Mouse (Mus musculus) stomach, postnatal 0 days (tissue): Measurements from ENCODE around the gene Pla2g12b. TPM values are rescaled to one million over a fixed set of nuclear protein-coding genes. Genes with fewer than 3 reads are reported as not detected.
"Not testable (repeated sequence)": the region's sequence is repeated elsewhere in the genome, so short reads cannot be mapped to it uniquely, and the experiment has no call there.

Experiments used
- ATAC-seq: fragments of 200-750 bp; cut with Nextera tagmentation; 2 replicates; pipeline ENCODE4 v1.8.0; 2017; ENCODE audit not compliant: low FRiP score, low TSS enrichment
- DNase-seq: peaks from one replicate; pipeline ENCODE4 v3.0.0-alpha.2; 2016; ENCODE audit warnings: low spot score
- H3K27ac ChIP-seq: fragments of 300-500 bp; sonication (generic); replicated peaks from 2 replicates; pipeline ENCODE4 v1.5.1; 2014; ENCODE audit warnings: mild to moderate bottlenecking, control low read depth
- H3K27me3 ChIP-seq: fragments of 300-500 bp; sonication (generic); 2 replicates; pipeline ENCODE4 v1.6.1; 2014; ENCODE audit warnings: low read length; ENCODE audit not compliant: control insufficient read depth, insufficient read depth
- H3K36me3 ChIP-seq: fragments of 300-500 bp; sonication (generic); 2 replicates; pipeline ENCODE4 v1.6.1; 2014; ENCODE audit warnings: low read length, mixed read lengths; ENCODE audit not compliant: control insufficient read depth, insufficient read depth
- H3K4me1 ChIP-seq: fragments of 300-500 bp; sonication (generic); replicated peaks from 2 replicates; pipeline ENCODE4 v1.6.1; 2014; ENCODE audit warnings: antibody characterized with exemption; ENCODE audit not compliant: control insufficient read depth, insufficient read depth
- H3K4me2 ChIP-seq: fragments of 300-500 bp; sonication (generic); replicated peaks from 2 replicates; pipeline ENCODE4 v1.6.1; 2014; ENCODE audit warnings: low read depth, mild to moderate bottlenecking, control low read depth, moderate library complexity
- H3K4me3 ChIP-seq: fragments of 300-500 bp; sonication (generic); 2 replicates; pipeline ENCODE4 v1.5.1; 2014; ENCODE audit warnings: low read depth, low read length, control low read depth
- H3K9ac ChIP-seq: fragments of 300-500 bp; sonication (generic); 2 replicates; pipeline ENCODE4 v1.6.1; 2014; ENCODE audit warnings: mild to moderate bottlenecking, low read length, control low read depth, mixed read lengths
- H3K9me3 ChIP-seq: fragments of 300-500 bp; sonication (generic); 2 replicates; pipeline ENCODE4 v1.6.1; 2016; ENCODE audit warnings: low read length; ENCODE audit not compliant: control insufficient read depth
- CTCF ChIP-seq: IDR thresholded peaks from 2 replicates; pipeline ENCODE4 v1.5.1; 2016; ENCODE audit warnings: antibody characterized with exemption, low read depth, mild to moderate bottlenecking, moderate library complexity
- EP300 ChIP-seq: optimal IDR thresholded peaks from 2 replicates; pipeline ENCODE3; 2016; ENCODE audit warnings: antibody characterized with exemption
- WGBS: fragments of 180-500 bp; shearing (Covaris S2); extraction: QIAGEN DNeasy Blood & Tissue Kit; methylation state at CpG from one replicate; pipeline ENCODE4 v1.1.7; 2014; 5-methylcytosine and 5-hydroxymethylcytosine counted together
- polyA plus RNA-seq: library from polyadenylated mRNA; unstranded; fragments of >200 nt; fragmentation: Nextera tagmentation; extraction: Ambion mirVana; gene quantifications from 2 replicates; pipeline ENCODE4 v1.2.1, GENCODE M21; 2015

The Pla2g12b gene
- polyA plus RNA-seq, 1 experiment from 2014 or later, result 34.6 TPM

DNA sequence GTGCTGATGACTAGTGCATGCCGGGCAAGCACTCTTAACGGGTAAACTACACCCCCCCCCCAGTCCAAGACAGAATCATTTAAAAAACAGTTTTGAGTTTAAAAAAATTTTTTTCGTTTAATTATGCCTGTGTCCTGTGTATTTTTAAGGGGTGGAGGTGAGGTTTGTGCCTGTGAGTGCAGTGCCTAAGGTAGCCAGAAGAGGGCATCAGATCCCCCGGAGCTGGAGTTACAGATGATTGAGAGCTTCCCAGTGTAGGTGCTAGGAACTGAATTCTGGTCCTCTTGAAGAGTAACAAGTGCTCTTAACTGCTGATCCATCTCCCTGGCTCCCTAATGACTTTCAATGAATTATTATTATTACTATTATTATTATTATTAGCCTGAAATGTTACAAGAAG, 24.7 kb upstream of the Pla2g12b start:
- DNase-seq (no peak), ATAC-seq (no peak)
- Histone ChIP-seq H3K27ac (no peak overlapping the region), H3K9me3 (no peaks in the 10 kb centered on the region), H3K4me3 (no peak overlapping the region), H3K4me1 (no peaks in the 10 kb centered on the region), H3K9ac (no peak overlapping the region), H3K4me2 (no peak overlapping the region), H3K36me3 (no peaks in the 10 kb centered on the region), H3K27me3 (no peaks in the 10 kb centered on the region)
- no peak for TF ChIP-seq EP300
- TF ChIP-seq CTCF, result peak; percentile 39
- WGBS, result 90% methylated on average over 4 of the region's 4 CpGs

GRCm38 (mm10) chr10:59379927-59380326, 23.5 kb upstream of the Pla2g12b start:
- Histone ChIP-seq H3K4me3 (no peak overlapping the region), H3K9ac (no peak overlapping the region), H3K4me1 (no peaks in the 10 kb centered on the region), H3K9me3 (no peaks in the 10 kb centered on the region), H3K36me3 (no peaks in the 10 kb centered on the region), H3K4me2 (no peak overlapping the region), H3K27ac (no peak overlapping the region), H3K27me3 (no peaks in the 10 kb centered on the region)
- WGBS, result 28% methylated on average over 3 of the region's 3 CpGs
- DNase-seq, result no peak
- TF ChIP-seq EP300 (no peak), CTCF (no peak)
- ATAC-seq, result 0 out of 2 replicates have a peak, but pooled peaks have one; percentile 29

GRCm38 (mm10) chr10:59380411-59380821, 23.0 kb upstream of the Pla2g12b start:
- Histone ChIP-seq H3K27ac (no peak overlapping the region), H3K4me1 (no peaks in the 10 kb centered on the region), H3K9ac (no peak overlapping the region), H3K4me3 (no peak overlapping the region), H3K36me3 (no peaks in the 10 kb centered on the region), H3K27me3 (no peaks in the 10 kb centered on the region), H3K9me3 (no peaks in the 10 kb centered on the region), H3K4me2 (no peak overlapping the region)
- ATAC-seq (peak; percentile 75), DNase-seq (no peak)
- TF ChIP-seq CTCF (no peak), EP300 (no peak)
- WGBS, result 53% methylated on average over 2 of the region's 2 CpGs

- not testable (repeated sequence) for ATAC-seq, H3K27me3 ChIP-seq, H3K4me1 ChIP-seq, DNase-seq, H3K4me2 ChIP-seq, H3K9me3 ChIP-seq, H3K27ac ChIP-seq, H3K36me3 ChIP-seq, H3K4me3 ChIP-seq, H3K9ac ChIP-seq
- WGBS, result 79% methylated on average over 5 of the region's 10 CpGs
Measured at GRCm38 (mm10) chr10:59381563-59381962, 21.9 kb upstream of the Pla2g12b start.

- no peak for ATAC-seq
- Histone ChIP-seq H3K27ac (no peak overlapping the region), H3K9me3 (no peaks in the 10 kb centered on the region), H3K4me1 (no peaks in the 10 kb centered on the region), H3K4me3 (no peak overlapping the region), H3K9ac (no peak overlapping the region), H3K27me3 (no peaks in the 10 kb centered on the region), H3K36me3 (no peaks in the 10 kb centered on the region), H3K4me2 (no peak overlapping the region)
- TF ChIP-seq EP300 (no peak), CTCF (no peak)
- no peak for DNase-seq
- WGBS, result 90% methylated on average over 7 of the region's 8 CpGs
Measured at GRCm38 (mm10) chr10:59386951-59387350, 16.5 kb upstream of the Pla2g12b start.

GRCm38 (mm10) chr10:59389652-59390051, 13.8 kb upstream of the Pla2g12b start:
- Histone ChIP-seq H3K4me3 (no peak overlapping the region), H3K4me1 (no peaks in the 10 kb centered on the region), H3K27me3 (no peaks in the 10 kb centered on the region), H3K9me3 (no peaks in the 10 kb centered on the region), H3K4me2 (no peak overlapping the region), H3K27ac (no peak overlapping the region), H3K36me3 (no peaks in the 10 kb centered on the region), H3K9ac (no peak overlapping the region)
- 91% methylated on average over 3 of the region's 3 CpGs for WGBS
- no peak for DNase-seq
- TF ChIP-seq EP300 (no peak), CTCF (no peak)
- no peak for ATAC-seq
